Mouse (Mus musculus): ENCODE data around the gene Xirp1.

- TF ChIP-seq ZKSCAN1 (IDR thresholded peaks at IDR 0.05; ENCODE audit: low read depth, low read length) (no peak), HCFC1 (IDR thresholded peaks at IDR 0.05; ENCODE audit: low read depth, low read length) (peak; percentile 31; the same call in 1 of the 2 replicates), MAFK (IDR thresholded peaks at IDR 0.05; ENCODE audit: borderline replicate concordance, low read depth, low read length) (no peak), CTCF (IDR thresholded peaks at IDR 0.05 in 2 of 3, conservative IDR thresholded peaks at IDR 0.05 in 1 of 3; ENCODE audit: control insufficient read depth in 1 of 3, insufficient read depth in 1 of 3, low read depth in 2 of 3, low read length in 3 of 3, poor library complexity in 1 of 3, severe bottlenecking in 1 of 3) (no peak), POLR2A (IDR thresholded peaks at IDR 0.05; ENCODE audit: control insufficient read depth in 1 of 2, insufficient read depth in 1 of 2, low read depth in 1 of 2, low read length in 2 of 2, poor library complexity in 1 of 2) (no peak), SIN3A (IDR thresholded peaks at IDR 0.05; ENCODE audit: low read length) (no peak), MYC (IDR thresholded peaks at IDR 0.05; ENCODE audit: low read depth, low read length) (no peak), GABPA (IDR thresholded peaks at IDR 0.05; ENCODE audit: low read depth, low read length) (no peak)
These were observed 21.3 kb downstream of the Xirp1 start for GRCm38 (mm10) chr9:120001945-120002725.
